Mouse (Mus musculus): Measurements from ENCODE around the gene Hrasls. TPM values are rescaled to one million over a fixed set of nuclear protein-coding genes. Genes with fewer than 3 reads are reported as not detected.
A peak's percentile ranks its signal among the peaks of the same experiment; 100 is the strongest.

The Hrasls gene
- not detected in 2 replicates for polyA plus RNA-seq (2012; ENCODE audit: insufficient read depth, insufficient read length, low replicate concordance, missing spikeins)

GRCm38 (mm10) chr16:29209605-29210411 lies at the start of gene Hrasls:
Gene Hrasls (plus strand): TSS chr16:29209695.
- peak within 1 kb of the TSS; percentile 63 for H3K4me3 ChIP-seq (ENCODE audit: insufficient read depth, low read depth, low read length)
- 1% methylated on average over 39 of the region's 39 CpGs for WGBS
- no peak for TF ChIP-seq POLR2A (IDR thresholded peaks at IDR 0.05; ENCODE audit: insufficient read depth, low read depth, low read length)
- TF ChIP-seq CTCF (IDR thresholded peaks at IDR 0.05; ENCODE audit: insufficient read depth, low read depth, low read length) = no peak
- H3K27ac ChIP-seq (ENCODE audit: insufficient read depth, low read depth, low read length) = 0 out of 2 replicates have a peak within 1 kb of the TSS, but pooled peaks have one; percentile 18
- H3K4me1 ChIP-seq (ENCODE audit: control insufficient read depth, insufficient read depth, low read length) = 0 out of 2 replicates have a peak, but pooled peaks cover 4% of the 10 kb centered on the region

GRCm38 (mm10) chr16:29162271-29162670 lies 47.2 kb upstream of the Hrasls start:
- Histone ChIP-seq H3K4me3 (ENCODE audit: insufficient read depth, low read depth, low read length) (no peak overlapping the region), H3K4me1 (ENCODE audit: control insufficient read depth, insufficient read depth, low read length) (no peaks in the 10 kb centered on the region), H3K27ac (ENCODE audit: insufficient read depth, low read depth, low read length) (no peak overlapping the region)
- 91% methylated on average over 4 of the region's 4 CpGs for WGBS
- TF ChIP-seq CTCF (IDR thresholded peaks at IDR 0.05; ENCODE audit: insufficient read depth, low read depth, low read length) (no peak), POLR2A (IDR thresholded peaks at IDR 0.05; ENCODE audit: insufficient read depth, low read depth, low read length) (no peak)

DNA sequence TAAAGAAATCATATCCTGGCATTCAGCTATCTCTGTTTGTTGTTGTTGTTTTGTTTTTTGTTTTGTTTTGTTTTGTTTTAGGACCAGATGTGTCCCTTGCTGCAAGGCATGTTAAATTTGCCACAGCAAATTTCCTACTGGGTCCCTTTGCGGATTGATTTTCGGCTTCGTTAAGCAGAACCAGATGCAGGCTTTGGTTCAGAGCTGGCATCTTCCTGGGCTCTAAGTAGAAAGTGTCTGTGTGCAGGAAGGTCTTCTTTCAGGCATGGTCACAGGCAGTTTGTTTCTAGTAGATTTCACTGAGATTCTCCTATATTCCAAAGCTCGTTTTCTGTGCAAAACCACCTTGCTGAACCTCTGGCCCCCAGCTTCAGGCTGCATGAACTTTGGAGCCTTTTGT lies 42.4 kb upstream of the Hrasls start:
- 66% methylated on average over 4 of the region's 4 CpGs for WGBS

DNA sequence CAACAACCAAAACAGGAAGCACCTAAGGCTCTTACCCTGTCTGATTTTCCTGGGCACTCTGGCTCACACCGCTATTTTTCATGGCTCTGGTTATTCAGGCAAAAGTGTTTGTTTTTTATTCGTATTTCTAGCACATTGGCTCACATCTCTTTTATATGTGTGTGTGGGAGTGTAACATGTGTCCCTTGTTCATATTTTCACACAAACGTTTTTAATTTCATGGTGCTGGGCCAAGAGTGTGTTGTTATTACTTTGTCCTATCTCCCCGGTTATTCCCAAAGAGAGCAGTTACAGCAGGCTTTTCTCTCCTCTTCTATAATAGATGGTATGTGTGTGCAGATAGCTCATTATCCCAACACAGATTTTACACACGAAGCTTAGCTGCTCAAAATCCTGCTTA lies 37.8 kb upstream of the Hrasls start:
- no peak overlapping the region for H3K4me3 ChIP-seq (ENCODE audit: insufficient read depth, low read depth, low read length)
- H3K4me1 ChIP-seq (ENCODE audit: control insufficient read depth, insufficient read depth, low read length) = no peaks in the 10 kb centered on the region
- TF ChIP-seq POLR2A (IDR thresholded peaks at IDR 0.05; ENCODE audit: insufficient read depth, low read depth, low read length) = no peak
- TF ChIP-seq CTCF (IDR thresholded peaks at IDR 0.05; ENCODE audit: insufficient read depth, low read depth, low read length) = no peak
- WGBS = 89% methylated on average over 5 of the region's 5 CpGs
- no peak overlapping the region for H3K27ac ChIP-seq (ENCODE audit: insufficient read depth, low read depth, low read length)

More for the DNA sequence above, 42.4 kb upstream of the Hrasls start:
- no peak for TF ChIP-seq POLR2A (IDR thresholded peaks at IDR 0.05; ENCODE audit: insufficient read depth, low read depth, low read length)
- Histone ChIP-seq H3K4me1 (ENCODE audit: control insufficient read depth, insufficient read depth, low read length) (no peaks in the 10 kb centered on the region), H3K27ac (ENCODE audit: insufficient read depth, low read depth, low read length) (no peak overlapping the region), H3K4me3 (ENCODE audit: insufficient read depth, low read depth, low read length) (no peak overlapping the region)

GRCm38 (mm10) chr16:29173201-29173600 lies 36.3 kb upstream of the Hrasls start:
- no peak for TF ChIP-seq CTCF (IDR thresholded peaks at IDR 0.05; ENCODE audit: insufficient read depth, low read depth, low read length)
- TF ChIP-seq POLR2A (IDR thresholded peaks at IDR 0.05; ENCODE audit: insufficient read depth, low read depth, low read length) = no peak

GRCm38 (mm10) chr16:29174831-29175350 lies 34.6 kb upstream of the Hrasls start:
- TF ChIP-seq POLR2A (IDR thresholded peaks at IDR 0.05; ENCODE audit: insufficient read depth, low read depth, low read length) (no peak), CTCF (IDR thresholded peaks at IDR 0.05; ENCODE audit: insufficient read depth, low read depth, low read length) (no peak)
- 58% methylated on average over 6 of the region's 6 CpGs for WGBS
- Histone ChIP-seq H3K27ac (ENCODE audit: insufficient read depth, low read depth, low read length) (no peak overlapping the region), H3K4me3 (ENCODE audit: insufficient read depth, low read depth, low read length) (no peak overlapping the region), H3K4me1 (ENCODE audit: control insufficient read depth, insufficient read depth, low read length) (no peaks in the 10 kb centered on the region)

More at GRCm38 (mm10) chr16:29173201-29173600, 36.3 kb upstream of the Hrasls start:
- Histone ChIP-seq H3K27ac (ENCODE audit: insufficient read depth, low read depth, low read length) (no peak overlapping the region), H3K4me3 (ENCODE audit: insufficient read depth, low read depth, low read length) (no peak overlapping the region), H3K4me1 (ENCODE audit: control insufficient read depth, insufficient read depth, low read length) (no peaks in the 10 kb centered on the region)
- 96% methylated on average over 2 of the region's 2 CpGs for WGBS

DNA sequence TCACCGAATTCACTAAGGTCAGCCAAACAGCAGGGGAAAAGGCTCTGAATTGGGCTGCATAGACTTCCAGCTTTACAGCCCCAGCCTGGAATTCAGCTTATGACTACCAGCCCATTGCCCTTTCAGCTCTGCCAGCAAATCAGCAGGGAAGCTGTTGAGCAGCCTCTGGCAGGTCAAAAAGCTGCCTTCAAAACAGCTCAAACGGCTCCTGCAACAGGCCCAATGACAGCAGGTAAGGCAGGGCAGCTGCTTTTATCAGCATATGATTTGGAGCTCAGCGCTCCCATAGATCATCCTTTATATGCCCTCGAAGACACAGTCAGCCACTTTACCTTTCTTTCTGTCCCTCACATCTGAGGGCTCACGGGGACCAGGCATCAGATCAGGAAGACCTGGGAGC lies 16.6 kb upstream of the Hrasls start:
- no peaks in the 10 kb centered on the region for H3K4me1 ChIP-seq (ENCODE audit: control insufficient read depth, insufficient read depth, low read length)
- TF ChIP-seq POLR2A (IDR thresholded peaks at IDR 0.05; ENCODE audit: insufficient read depth, low read depth, low read length) (no peak), CTCF (IDR thresholded peaks at IDR 0.05; ENCODE audit: insufficient read depth, low read depth, low read length) (no peak)
- WGBS = 60% methylated on average over 5 of the region's 5 CpGs
- no peak overlapping the region for H3K4me3 ChIP-seq (ENCODE audit: insufficient read depth, low read depth, low read length)
- H3K27ac ChIP-seq (ENCODE audit: insufficient read depth, low read depth, low read length) = no peak overlapping the region

GRCm38 (mm10) chr16:29193981-29194380 lies 15.5 kb upstream of the Hrasls start:
- Histone ChIP-seq H3K4me3 (ENCODE audit: insufficient read depth, low read depth, low read length) (no peak overlapping the region), H3K4me1 (ENCODE audit: control insufficient read depth, insufficient read depth, low read length) (no peaks in the 10 kb centered on the region), H3K27ac (ENCODE audit: insufficient read depth, low read depth, low read length) (no peak overlapping the region)
- no peak for TF ChIP-seq POLR2A (IDR thresholded peaks at IDR 0.05; ENCODE audit: insufficient read depth, low read depth, low read length)
- TF ChIP-seq CTCF (IDR thresholded peaks at IDR 0.05; ENCODE audit: insufficient read depth, low read depth, low read length) = no peak
- WGBS = 88% methylated on average over 4 of the region's 4 CpGs

DNA sequence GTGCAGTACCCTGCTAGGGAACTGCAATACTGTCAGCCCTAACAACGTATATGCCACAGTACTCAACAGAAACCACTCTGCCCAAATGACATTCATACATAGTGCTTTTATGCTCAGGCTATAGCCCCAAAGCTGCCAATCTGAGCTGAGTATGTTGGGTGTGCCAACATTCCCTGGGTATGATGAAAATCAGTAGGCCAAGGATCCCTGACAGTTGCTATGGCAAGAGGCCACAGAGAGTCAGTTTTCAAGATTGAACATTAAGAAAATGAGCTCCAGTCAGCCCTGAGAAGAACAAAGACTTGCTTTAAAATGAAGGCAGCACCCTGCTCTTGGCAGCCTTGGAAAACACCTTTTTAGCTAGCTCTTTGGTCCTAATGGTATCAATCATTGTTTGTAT lies 14.3 kb upstream of the Hrasls start:
- WGBS = 97% methylated on average over 1 of the region's 1 CpGs
- no peak overlapping the region for H3K4me3 ChIP-seq (ENCODE audit: insufficient read depth, low read depth, low read length)
- TF ChIP-seq CTCF (IDR thresholded peaks at IDR 0.05; ENCODE audit: insufficient read depth, low read depth, low read length) (no peak), POLR2A (IDR thresholded peaks at IDR 0.05; ENCODE audit: insufficient read depth, low read depth, low read length) (no peak)
- no peaks in the 10 kb centered on the region for H3K4me1 ChIP-seq (ENCODE audit: control insufficient read depth, insufficient read depth, low read length)
- no peak overlapping the region for H3K27ac ChIP-seq (ENCODE audit: insufficient read depth, low read depth, low read length)

Data from olfactory bulb, adult 2 months (tissue).